Mouse (Mus musculus) G1E (cell line): ENCODE data around the gene Ldb3. TPM values are rescaled to one million over a fixed set of nuclear protein-coding genes. Genes with fewer than 3 reads are reported as not detected.

Experiments used
- ATAC-seq: 2 replicates; pipeline ENCODE4 v1.8.0; 2016; ENCODE audit warnings: mild to moderate bottlenecking; ENCODE audit not compliant: insufficient number of reproducible peaks, poor library complexity, low FRiP score, severe bottlenecking; ENCODE audit errors: extremely low read depth
- DNase-seq: peaks from one replicate; pipeline ENCODE4 v3.0.0; 2012; ENCODE audit warnings: low spot score
- H3K27me3 ChIP-seq: 2 replicates; pipeline ENCODE4 v1.6.1; 2012; ENCODE audit warnings: mild to moderate bottlenecking, low read length, inconsistent platforms; ENCODE audit not compliant: insufficient read depth
- H3K36me3 ChIP-seq: replicated peaks from 2 replicates; pipeline ENCODE3; 2012; ENCODE audit warnings: mild to moderate bottlenecking, inconsistent platforms
- H3K4me1 ChIP-seq: 2 replicates; pipeline ENCODE4 v1.6.1; 2012; ENCODE audit warnings: low read depth, low read length, inconsistent platforms, mixed read lengths; ENCODE audit not compliant: insufficient read depth
- H3K4me3 ChIP-seq: 2 replicates; pipeline ENCODE4 v1.5.1; 2012; ENCODE audit warnings: low read depth, mild to moderate bottlenecking, inconsistent platforms, low read length, moderate library complexity, mixed read lengths
- H3K9me3 ChIP-seq: replicated peaks from 2 replicates; pipeline ENCODE4 v1.6.1; 2012; ENCODE audit warnings: inconsistent platforms
- CTCF ChIP-seq: IDR thresholded peaks from 2 replicates; pipeline ENCODE4 v1.5.1; 2012; ENCODE audit warnings: low read depth, low read length, inconsistent platforms, mixed read lengths
- GATA1 ChIP-seq: IDR thresholded peaks from 2 replicates; pipeline ENCODE4 v1.6.1; 2012; ENCODE audit warnings: borderline replicate concordance, low read length, inconsistent platforms, mixed read lengths
- GATA2 ChIP-seq: IDR thresholded peaks from 2 replicates; pipeline ENCODE4 v1.6.1; 2012; ENCODE audit warnings: low read depth, low read length, inconsistent platforms, borderline replicate concordance
- POLR2AphosphoS5 ChIP-seq: IDR thresholded peaks from 2 replicates; pipeline ENCODE4 v1.6.1; 2012; ENCODE audit warnings: low read depth, low read length, inconsistent platforms; ENCODE audit not compliant: insufficient replicate concordance
- TAL1 ChIP-seq: conservative IDR thresholded peaks from 2 replicates; pipeline ENCODE4 v1.6.1; 2012; ENCODE audit warnings: low read depth, low read length, inconsistent platforms, mixed read lengths
- polyA plus RNA-seq: library from polyadenylated mRNA; stranded (reverse); fragments of >175 nt; gene quantifications from 2 replicates; pipeline ENCODE4 v1.2.3, GENCODE M21; 2012
- total RNA-seq, 2 experiments: library from RNA; stranded (forward) in 1 of 2; stranded (reverse) in 1 of 2; fragments of 200-1000 nt in 1 of 2; fragments of >200 nt in 1 of 2; fragmentation: Nextera tagmentation in 1 of 2; gene quantifications; 2 replicates each; pipeline ENCODE4 v1.2.3; 2014 to 2017

Gene Ldb3
- total and polyA plus RNA-seq, 3 experiments = 0.05 TPM; not detected in 2

GRCm38 (mm10) chr14:34595596-34596255, 7.2 kb upstream of the Ldb3 start:
- ATAC-seq (no peak), DNase-seq (peak; percentile 26)
- peaks cover 9% of the 10 kb centered on the region for H3K27me3 ChIP-seq
- H3K4me3 ChIP-seq = peak overlapping the region; percentile 11; the same call in 1 of the 2 replicates
- H3K36me3 ChIP-seq = no peaks in the 10 kb centered on the region
- H3K9me3 ChIP-seq = no peaks in the 10 kb centered on the region
- TF ChIP-seq CTCF (0 out of 2 replicates have a peak, but pooled peaks have one; percentile 18), GATA2 (no peak), POLR2AphosphoS5 (no peak)
- H3K4me1 ChIP-seq = no peaks in the 10 kb centered on the region; the same call in 1 of the 2 replicates

GRCm38 (mm10) chr14:34591741-34592535, 3.5 kb upstream of the Ldb3 start:
- no peak for ATAC-seq
- peaks cover 4% of the 10 kb centered on the region; the same call in 1 of the 2 replicates for H3K27me3 ChIP-seq
- TF ChIP-seq CTCF = no peak
- TF ChIP-seq GATA1 = no peak
- no peak for TF ChIP-seq GATA2
- TF ChIP-seq POLR2AphosphoS5 = no peak
- H3K4me3 ChIP-seq = no peak overlapping the region
- H3K9me3 ChIP-seq = no peaks in the 10 kb centered on the region
- no peaks in the 10 kb centered on the region for H3K36me3 ChIP-seq
- H3K4me1 ChIP-seq = no peaks in the 10 kb centered on the region; the same call in 1 of the 2 replicates
- DNase-seq = no peak

- H3K4me3 ChIP-seq = no peak overlapping the region
- TF ChIP-seq GATA1 (no peak), GATA2 (no peak), TAL1 (no peak), POLR2AphosphoS5 (no peak), CTCF (no peak)
- H3K9me3 ChIP-seq = no peaks in the 10 kb centered on the region
- ATAC-seq (no peak), DNase-seq (no peak)
- no peaks in the 10 kb centered on the region for H3K36me3 ChIP-seq
- H3K4me1 ChIP-seq = no peaks in the 10 kb centered on the region; the same call in 1 of the 2 replicates
- no peaks in the 10 kb centered on the region; the same call in 1 of the 2 replicates for H3K27me3 ChIP-seq
Measured at GRCm38 (mm10) chr14:34590743-34591675, 2.5 kb upstream of the Ldb3 start.

- ATAC-seq (no peak), DNase-seq (no peak)
- Histone ChIP-seq H3K27me3 (no peaks in the 10 kb centered on the region; the same call in 1 of the 2 replicates), H3K9me3 (no peaks in the 10 kb centered on the region), H3K4me3 (no peak overlapping the region), H3K4me1 (no peaks in the 10 kb centered on the region; the same call in 1 of the 2 replicates), H3K36me3 (no peaks in the 10 kb centered on the region)
- no peak for TF ChIP-seq GATA1
- no peak for TF ChIP-seq CTCF
- TF ChIP-seq GATA2 = no peak
- TF ChIP-seq POLR2AphosphoS5 = no peak
- TF ChIP-seq TAL1 = no peak
Measured at GRCm38 (mm10) chr14:34590017-34590570, 1.6 kb upstream of the Ldb3 start.

- TF ChIP-seq GATA2 = no peak
- TF ChIP-seq GATA1 = no peak
- no peak for TF ChIP-seq CTCF
- TF ChIP-seq TAL1 = no peak
- no peak for TF ChIP-seq POLR2AphosphoS5
- no peaks in the 10 kb centered on the region; the same call in 1 of the 2 replicates for H3K27me3 ChIP-seq
- H3K4me1 ChIP-seq = no peaks in the 10 kb centered on the region; the same call in 1 of the 2 replicates
- no peaks in the 10 kb centered on the region for H3K36me3 ChIP-seq
- DNase-seq (no peak), ATAC-seq (no peak)
- no peaks in the 10 kb centered on the region for H3K9me3 ChIP-seq
- H3K4me3 ChIP-seq = no peak overlapping the region
Measured at GRCm38 (mm10) chr14:34589185-34589713, 767 bp upstream of the Ldb3 start.
